Mouse (Mus musculus) spleen, postnatal 10 days (tissue): Measurements from ENCODE around the gene Gm10230.
"Not testable (repeated sequence)": the region's sequence is repeated elsewhere in the genome, so short reads cannot be mapped to it uniquely, and the experiment has no call there.

Experiments
- DNase-seq, 2 experiments: peaks; one replicate each; pipeline ENCODE4 v3.0.0; 2021 to 2022; ENCODE audit warnings: low spot score in 2 of 2

Gene Gm10230

DNA sequence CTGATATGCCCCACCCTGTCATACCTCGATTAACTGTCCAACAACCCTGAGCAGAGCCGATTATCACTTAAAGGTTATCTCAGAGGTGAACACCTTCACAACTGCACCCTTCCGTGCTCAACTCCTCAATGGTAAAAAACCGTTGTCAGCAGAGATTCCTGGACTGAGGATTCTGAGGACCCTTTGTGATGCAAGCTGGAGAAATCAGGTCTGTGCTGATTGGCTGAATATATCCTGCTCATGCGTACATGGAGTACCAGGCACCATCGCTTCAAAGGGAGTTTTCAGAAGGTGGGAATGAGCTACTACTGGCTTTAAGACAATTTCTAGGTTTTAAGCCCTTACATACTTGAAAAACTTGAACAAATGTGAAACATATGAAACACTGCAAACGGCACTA lies at the start of gene Gm10230:
Gene Gm10230 (minus strand): TSS at position 101 of the 400 bp plus-strand sequence.
- not testable (repeated sequence) for DNase-seq
